Mouse (Mus musculus) lung, postnatal 4 days (tissue): Measurements from ENCODE around the gene Trmt11.
A peak's percentile ranks its signal among the peaks of the same experiment; 100 is the strongest.
"Not testable (repeated sequence)": the region's sequence is repeated elsewhere in the genome, so short reads cannot be mapped to it uniquely, and the experiment has no call there.

Experiments
- DNase-seq, 2 experiments: peaks; one replicate each; pipeline ENCODE4 v3.0.0; 2021

Gene Trmt11

DNA sequence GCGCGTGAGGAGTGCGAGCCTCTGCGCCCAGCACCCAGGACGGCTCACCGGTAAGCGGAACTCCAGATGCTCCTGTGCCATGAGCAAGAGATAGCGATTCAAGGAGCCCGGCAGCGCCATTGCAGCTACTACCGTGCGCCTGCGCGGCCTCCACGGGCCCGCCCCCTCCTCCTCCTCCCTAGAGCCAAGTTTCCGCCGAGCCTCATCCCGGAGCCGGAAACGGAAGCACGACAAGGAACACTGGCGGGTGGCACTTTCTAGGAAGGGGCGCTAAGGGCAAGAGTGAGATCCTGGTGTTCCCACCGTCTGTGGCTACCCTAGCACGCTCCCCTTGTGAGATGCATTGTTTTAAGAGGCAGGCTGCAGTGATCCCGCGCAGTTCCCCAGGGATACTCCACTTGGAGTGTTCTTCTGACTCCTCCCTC is at the start of gene Trmt11:
Gene Trmt11, minus strand, starts transcription at position 208 of the 425 bp plus-strand sequence.
- DNase-seq = peak; percentile 93

- DNase-seq = no peak
Observed at GRCm38 (mm10) chr10:30647681-30648080, 47.1 kb upstream of the Trmt11 start.

GRCm38 (mm10) chr10:30638216-30638615 is 37.7 kb upstream of the Trmt11 start:
- DNase-seq = no peak

- not testable (repeated sequence) for DNase-seq
Observed at GRCm38 (mm10) chr10:30636474-30637154, 36.1 kb upstream of the Trmt11 start.

- no peak for DNase-seq
Observed at GRCm38 (mm10) chr10:30632718-30633117, 32.2 kb upstream of the Trmt11 start.

- no peak for DNase-seq
Observed at GRCm38 (mm10) chr10:30629977-30630376, 29.4 kb upstream of the Trmt11 start.

- no peak for DNase-seq
Observed at GRCm38 (mm10) chr10:30629513-30629912, 29.0 kb upstream of the Trmt11 start, which contains the start of gene Hint3. Gene Hint3, minus strand, starts transcription at chr10:30629632.

DNA sequence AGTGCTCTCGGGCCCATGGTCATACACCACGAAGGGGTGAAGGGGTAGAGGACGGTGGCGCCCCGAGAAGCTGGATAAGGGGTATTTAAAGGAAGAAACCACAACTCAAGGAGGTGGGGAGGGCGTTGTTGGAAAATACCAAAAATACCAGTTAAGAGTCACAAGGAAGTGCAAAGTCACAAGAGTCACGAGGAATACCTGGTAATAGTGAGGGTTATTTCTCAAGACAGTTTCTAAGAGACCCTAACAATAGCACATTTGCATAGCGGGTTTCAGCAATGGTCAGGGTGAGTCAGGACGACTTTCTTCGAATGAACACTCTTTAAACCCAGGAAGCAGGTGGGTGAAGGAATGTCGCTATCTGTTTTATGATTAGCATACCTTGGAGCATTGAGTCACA is 27.9 kb upstream of the Trmt11 start:
- not testable (repeated sequence) for DNase-seq

GRCm38 (mm10) chr10:30627548-30627947 is 27.0 kb upstream of the Trmt11 start:
- DNase-seq = no peak

DNA sequence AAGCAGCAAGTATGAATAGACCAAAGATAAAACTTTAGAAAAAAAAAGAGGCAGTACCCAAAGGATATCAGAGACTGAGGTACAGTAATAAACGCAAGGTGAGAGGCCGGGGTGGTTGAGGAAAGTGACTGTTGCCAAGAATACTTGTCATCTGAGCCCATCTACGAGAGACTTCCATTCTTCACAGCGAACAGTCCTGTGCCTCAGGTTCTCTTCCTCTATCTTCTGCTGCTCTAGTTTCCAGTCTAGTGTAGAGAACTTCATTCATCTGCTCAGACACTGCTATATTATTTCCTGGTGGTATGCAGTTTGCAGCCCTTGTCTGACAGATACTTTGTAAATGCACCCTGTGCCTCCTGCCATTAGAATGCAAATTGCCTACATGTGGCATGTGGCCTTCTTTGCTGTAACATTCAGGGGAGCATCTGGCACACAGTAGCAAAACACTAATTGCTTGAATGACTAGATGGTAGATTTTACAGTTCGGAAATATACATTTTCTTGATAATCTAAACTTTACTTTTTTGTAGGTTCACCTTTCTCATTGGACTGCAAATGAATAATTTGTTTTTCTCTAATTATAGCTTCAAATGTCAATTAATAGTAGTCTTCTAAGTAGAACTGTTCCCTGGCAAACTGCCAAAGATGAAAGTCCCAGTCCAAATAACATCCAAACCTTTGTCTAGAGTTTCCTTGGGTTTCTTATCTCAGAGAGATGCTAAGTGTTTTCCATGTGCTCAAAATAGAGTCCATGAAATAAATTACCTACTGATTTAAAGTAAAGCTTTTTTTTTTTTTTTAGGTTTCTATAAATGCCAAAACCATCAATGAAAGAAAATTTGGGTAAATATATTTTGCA is 23.8 kb upstream of the Trmt11 start:
- DNase-seq = no peak

DNA sequence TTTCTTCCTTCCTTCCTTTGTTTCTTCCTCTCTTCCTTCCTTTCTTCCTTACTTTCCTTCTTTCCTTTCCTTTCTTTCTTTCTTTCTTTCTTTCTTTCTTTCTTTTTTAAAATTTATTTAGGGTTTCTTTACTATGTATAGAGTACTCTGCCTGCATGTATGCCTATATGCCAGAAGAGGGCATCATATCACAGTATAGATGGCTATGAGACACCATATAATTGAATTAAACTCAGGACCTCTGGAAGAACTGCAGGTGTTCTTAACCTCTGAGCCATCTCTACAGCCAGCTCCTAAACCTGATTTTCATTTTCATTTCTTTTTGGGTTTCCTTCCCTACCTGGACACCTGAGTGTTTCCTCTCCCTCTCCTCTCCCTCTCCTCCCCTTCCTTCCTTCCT is 22.4 kb upstream of the Trmt11 start:
- DNase-seq = no peak

- no peak for DNase-seq
Observed at GRCm38 (mm10) chr10:30618918-30619210, 18.3 kb upstream of the Trmt11 start.

DNA sequence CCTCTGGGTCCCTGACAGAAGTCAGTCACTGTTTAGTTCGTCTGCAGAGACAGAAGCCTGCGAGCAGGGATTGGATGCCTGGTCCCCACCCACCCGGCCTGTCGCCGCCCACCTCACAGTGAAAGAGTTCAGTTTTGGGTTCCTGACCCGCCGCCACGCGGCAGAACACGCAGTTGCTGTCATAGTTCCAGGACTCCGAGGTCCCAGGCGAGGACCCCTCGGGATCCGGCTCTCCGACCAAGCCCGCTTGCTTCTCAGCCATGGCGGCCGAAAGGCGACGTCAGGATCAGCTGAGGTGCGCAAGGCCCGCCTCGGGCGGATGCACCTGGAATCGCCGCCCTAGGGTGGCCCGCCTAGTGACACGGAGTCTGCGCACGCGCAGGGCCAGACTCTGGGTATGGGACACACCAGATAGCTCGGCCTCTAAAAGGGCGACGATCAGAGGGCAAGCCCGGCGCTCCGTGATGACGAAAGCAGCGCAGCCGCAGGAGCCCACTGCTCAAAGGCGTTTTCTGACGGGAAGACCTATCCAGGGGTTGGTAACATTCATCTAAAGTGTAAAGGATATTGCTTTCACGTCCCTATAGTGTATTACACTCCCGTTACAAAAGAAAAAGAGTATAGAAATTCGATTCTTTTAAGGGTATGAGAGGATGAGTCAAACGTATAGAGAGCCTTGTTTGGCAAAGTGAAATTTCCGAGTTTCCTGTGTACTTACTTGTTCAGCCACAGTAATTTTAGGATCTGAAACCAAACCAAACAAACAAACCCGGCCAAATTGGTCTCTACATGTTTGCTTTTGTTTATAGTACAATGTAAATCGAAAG is 17.8 kb upstream of the Trmt11 start:
- peak; percentile 98 to 99 for DNase-seq

DNA sequence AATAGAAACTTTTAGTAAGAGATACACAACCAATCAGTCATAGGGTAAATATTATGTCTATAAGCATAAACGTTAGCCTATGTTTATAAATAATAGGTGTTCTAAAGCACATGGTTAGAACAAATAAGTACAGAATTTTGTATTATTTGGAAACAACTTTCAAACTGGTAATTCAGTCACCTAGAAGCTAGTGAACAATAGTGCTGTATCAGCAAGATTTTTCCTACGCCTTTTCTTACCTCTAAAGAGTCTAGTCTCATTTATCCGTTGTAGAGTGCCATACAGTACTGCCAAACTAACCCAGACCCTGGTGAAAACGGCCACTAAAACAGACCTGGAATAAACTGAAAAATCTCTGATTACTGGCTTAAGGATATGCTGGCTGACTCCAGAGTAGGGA is 12.5 kb upstream of the Trmt11 start:
- DNase-seq = no peak

DNA sequence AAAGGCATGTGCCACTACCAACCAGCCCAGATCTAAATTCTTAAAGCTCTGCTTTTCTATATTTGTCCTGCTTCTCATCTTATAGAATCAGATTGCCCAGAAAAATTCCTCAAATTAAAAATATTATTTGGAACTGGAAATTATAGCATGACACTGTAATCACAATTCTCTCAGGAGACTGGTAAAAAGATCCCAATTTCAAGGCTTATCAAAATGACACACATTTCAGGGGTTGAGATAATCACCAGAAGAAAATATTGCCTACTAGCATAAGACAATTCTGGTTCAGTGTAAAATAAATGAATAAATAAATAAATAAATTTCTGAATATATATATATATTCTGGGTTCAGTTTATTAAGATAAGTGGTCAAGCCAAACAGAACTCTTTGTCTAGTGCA is 9.1 kb upstream of the Trmt11 start:
- no peak for DNase-seq

DNA sequence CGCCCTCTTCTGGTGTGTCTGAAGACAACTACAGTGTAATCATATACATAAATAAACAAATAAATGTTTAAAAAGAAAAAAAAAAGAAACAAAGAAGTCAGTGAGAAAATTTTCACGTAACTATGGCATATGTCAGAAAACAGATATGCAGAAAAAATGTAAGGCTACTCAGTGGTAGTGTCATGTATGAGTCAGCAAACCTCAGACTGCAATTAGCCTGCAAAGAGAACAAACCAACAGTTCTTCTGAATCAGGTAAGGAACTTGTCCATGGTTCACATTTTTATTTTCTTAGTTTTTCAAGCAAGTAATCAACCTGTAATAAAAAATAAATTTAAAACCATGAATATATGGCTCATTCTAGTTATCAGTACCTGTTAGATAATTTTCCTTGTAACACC is 7.6 kb upstream of the Trmt11 start:
- no peak for DNase-seq

- no peak for DNase-seq
Observed at GRCm38 (mm10) chr10:30600094-30600534, 435 bp downstream of the Trmt11 start.

DNA sequence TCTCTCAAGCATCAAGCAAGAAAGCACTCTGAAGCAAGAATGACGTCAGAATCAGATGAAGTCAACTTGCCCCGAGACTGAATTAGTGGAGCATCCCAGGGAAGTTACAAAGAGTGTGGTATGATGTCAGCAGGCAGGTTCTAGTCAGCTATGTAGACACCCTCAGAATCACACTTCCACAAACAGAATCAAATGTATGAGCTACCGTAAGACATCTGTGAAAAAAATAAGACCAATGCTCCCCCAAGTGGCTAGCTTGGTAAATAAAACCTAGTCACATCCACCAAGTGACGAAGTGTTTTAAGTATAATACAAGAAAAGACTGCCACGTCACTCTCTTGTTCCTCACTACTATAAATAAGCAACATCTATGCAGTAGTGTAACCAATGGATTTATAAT is 13.5 kb downstream of the Trmt11 start:
- no peak for DNase-seq

GRCm38 (mm10) chr10:30585691-30586090 is 14.9 kb downstream of the Trmt11 start:
- DNase-seq = no peak

DNA sequence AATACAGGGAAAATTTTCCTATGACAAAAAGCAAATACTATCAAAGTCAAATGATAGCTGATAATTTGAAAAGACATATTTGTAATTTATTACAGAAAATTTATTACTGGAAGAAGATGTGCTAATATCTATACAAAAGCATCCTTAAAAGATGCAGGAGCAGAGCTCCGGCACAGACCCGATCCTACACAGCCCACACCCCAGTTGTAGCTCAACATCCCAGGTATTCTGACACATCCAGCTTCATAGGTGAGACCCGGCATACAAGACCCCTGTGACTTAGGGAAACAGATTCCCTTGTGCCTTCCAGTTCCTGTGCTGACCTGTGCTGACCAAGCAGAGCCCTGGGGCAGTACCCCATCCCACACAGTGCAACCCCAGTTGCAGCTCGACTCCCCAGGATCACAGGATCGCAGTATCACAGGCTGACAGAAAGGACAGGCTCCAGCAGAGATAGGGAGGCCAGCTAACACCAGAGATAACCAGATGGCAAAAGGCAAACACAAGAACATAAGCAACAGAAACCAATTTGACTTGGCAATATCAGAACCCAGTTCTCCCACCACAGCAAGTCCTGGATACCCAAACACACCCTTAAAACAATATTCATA is 22.8 kb downstream of the Trmt11 start:
- DNase-seq = no peak

DNA sequence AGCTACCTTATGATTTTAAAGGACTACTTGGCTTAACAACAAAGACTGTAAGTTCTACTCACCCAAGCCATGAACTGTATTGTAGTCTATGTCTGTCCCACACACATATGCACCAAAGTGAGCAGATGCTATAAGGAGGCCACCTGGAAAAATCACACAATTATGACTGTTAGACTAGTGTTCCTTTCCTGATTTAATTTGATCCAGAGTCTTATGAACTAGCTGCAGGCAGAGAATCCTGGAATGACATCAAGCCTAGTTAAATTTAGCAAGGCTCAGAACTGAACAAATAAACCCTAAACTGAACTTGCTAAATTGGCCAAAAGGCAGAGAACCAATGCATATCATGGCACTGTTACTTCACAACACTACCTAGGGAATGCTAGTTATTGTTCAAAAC is 34.2 kb downstream of the Trmt11 start:
- DNase-seq = no peak

DNA sequence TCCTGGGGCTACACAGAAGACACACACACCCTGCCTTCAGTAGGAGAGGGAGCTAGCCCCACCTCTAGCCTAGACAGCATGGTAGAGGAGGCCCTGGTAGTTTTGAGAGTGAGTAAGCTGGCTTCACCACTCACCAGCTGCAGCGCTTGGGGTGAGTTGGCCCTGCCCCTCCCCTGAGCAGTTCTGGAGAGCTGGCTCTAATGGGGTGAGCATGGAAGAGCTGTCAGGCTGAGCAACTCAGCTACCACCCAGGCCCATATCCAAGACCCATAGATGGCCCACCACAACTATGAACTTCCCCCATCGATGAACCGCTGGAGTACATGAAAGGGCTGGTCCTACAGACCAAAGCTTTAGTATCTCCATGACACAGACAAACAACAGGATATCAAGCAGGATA is 35.9 kb downstream of the Trmt11 start:
- DNase-seq = peak; percentile 37 to 81
